Mouse (Mus musculus): ENCODE measurements around the gene Gm7247. TPM values are rescaled to one million over a fixed set of nuclear protein-coding genes. Genes with fewer than 3 reads are reported as not detected.

The Gm7247 gene
- polyA plus RNA-seq, 1 experiment: not detected

- Histone ChIP-seq H3K27ac (ENCODE audit: insufficient read depth, low read length) (no peak within 1 kb of the TSS), H3K36me3 (ENCODE audit: control insufficient read depth, insufficient read depth, low read length, poor library complexity, severe bottlenecking) (no peaks in the 10 kb centered on the region), H3K4me3 (ENCODE audit: low read depth, low read length) (no peak within 1 kb of the TSS), H3K9me3 (replicated peaks; ENCODE audit: control insufficient read depth, insufficient read depth, low read length, poor library complexity, severe bottlenecking) (no peaks in the 10 kb centered on the region), H3K4me1 (ENCODE audit: control insufficient read depth, insufficient read depth, low read length) (no peaks in the 10 kb centered on the region), H3K9ac (ENCODE audit: low read depth, poor library complexity, severe bottlenecking) (no peak within 1 kb of the TSS), H3K27me3 (ENCODE audit: control insufficient read depth, insufficient read depth, low read length, poor library complexity, severe bottlenecking) (no peaks in the 10 kb centered on the region)
- TF ChIP-seq EP300 (IDR thresholded peaks at IDR 0.05; ENCODE audit: insufficient read depth, low read depth, low read length) (no peak), POLR2A (IDR thresholded peaks at IDR 0.05; ENCODE audit: insufficient read depth, low read length) (no peak), CTCF (IDR thresholded peaks at IDR 0.05; ENCODE audit: low read depth, low read length) (no peak)
Observed at GRCm38 (mm10) chr14:51611210-51611609, 249.7 kb downstream of the Gm7247 start, which contains the start of gene Gm17078. Gm17078 (minus strand) TSS chr14:51611310.

Other genes with a start within 250 kb of the Gm7247 start
- not detected in 2 replicates for gene Eddm3b, start 247.3 kb upstream of the Gm7247 start, polyA plus RNA-seq (2011; ENCODE audit: insufficient read depth, insufficient read length, low read depth, missing spikeins)
- not detected in 2 replicates for gene Rnase6, start 237.8 kb upstream of the Gm7247 start, polyA plus RNA-seq (2011; ENCODE audit: insufficient read depth, insufficient read length, low read depth, missing spikeins)
- gene Rnase1, start 215.0 kb upstream of the Gm7247 start, polyA plus RNA-seq (2011; ENCODE audit: insufficient read depth, insufficient read length, low read depth, missing spikeins): not detected in 2 replicates
- not detected in 2 replicates for gene Rnase2b, start 199.5 kb upstream of the Gm7247 start, polyA plus RNA-seq (2011; ENCODE audit: insufficient read depth, insufficient read length, low read depth, missing spikeins)
- gene Ang2, start 162.6 kb upstream of the Gm7247 start, polyA plus RNA-seq (2011; ENCODE audit: insufficient read depth, insufficient read length, low read depth, missing spikeins): not detected in 2 replicates
- not detected in 2 replicates for gene Ear14, start 158.4 kb upstream of the Gm7247 start, polyA plus RNA-seq (2011; ENCODE audit: insufficient read depth, insufficient read length, low read depth, missing spikeins)
- gene Rnase2a, start 105.6 kb upstream of the Gm7247 start, polyA plus RNA-seq (2011; ENCODE audit: insufficient read depth, insufficient read length, low read depth, missing spikeins): not detected in 2 replicates
- gene Vmn2r88, start 49.1 kb downstream of the Gm7247 start, polyA plus RNA-seq (2011; ENCODE audit: insufficient read depth, insufficient read length, low read depth, missing spikeins): not detected in 2 replicates
- gene Vmn2r89, start 90.1 kb downstream of the Gm7247 start, polyA plus RNA-seq (2011; ENCODE audit: insufficient read depth, insufficient read length, low read depth, missing spikeins): 0.12 TPM in 1 of 2 replicates, not detected in the other
- not detected in 2 replicates for gene Gm5622, start 191.0 kb downstream of the Gm7247 start, polyA plus RNA-seq (2011; ENCODE audit: insufficient read depth, insufficient read length, low read depth, missing spikeins)
- not detected in 2 replicates for gene Gm17175, start 212.3 kb downstream of the Gm7247 start, polyA plus RNA-seq (2011; ENCODE audit: insufficient read depth, insufficient read length, low read depth, missing spikeins)
- not detected in 2 replicates for gene Gm17174, start 230.4 kb downstream of the Gm7247 start, polyA plus RNA-seq (2011; ENCODE audit: insufficient read depth, insufficient read length, low read depth, missing spikeins)
- gene Gm17078, start 249.6 kb downstream of the Gm7247 start, polyA plus RNA-seq (2011; ENCODE audit: insufficient read depth, insufficient read length, low read depth, missing spikeins): not detected in 2 replicates

All from ES-Bruce4 (cell line).